Mouse (Mus musculus) embryonic facial prominence, embryonic 12.5 days (tissue): ENCODE results near the gene Wasf3. TPM values are rescaled to one million over a fixed set of nuclear protein-coding genes. Genes with fewer than 3 reads are reported as not detected.
"Not testable (repeated sequence)": the region's sequence is repeated elsewhere in the genome, so short reads cannot be mapped to it uniquely, and the experiment has no call there.

Experiments
- ATAC-seq: fragments of 200-750 bp; cut with Nextera tagmentation; 2 replicates; pipeline ENCODE4 v1.8.0; 2017; ENCODE audit not compliant: insufficient number of reproducible peaks, insufficient read depth, low FRiP score, low TSS enrichment
- H3K27ac ChIP-seq: fragments of 300-500 bp; sonication (generic); 2 replicates; pipeline ENCODE4 v1.5.1; 2016; ENCODE audit warnings: mild to moderate bottlenecking
- H3K27me3 ChIP-seq: fragments of 300-500 bp; sonication (generic); 2 replicates; pipeline ENCODE4 v1.6.1; 2016; ENCODE audit warnings: mild to moderate bottlenecking, moderate library complexity
- H3K36me3 ChIP-seq: fragments of 300-500 bp; sonication (generic); 2 replicates; pipeline ENCODE4 v1.6.1; 2016; ENCODE audit warnings: mild to moderate bottlenecking
- H3K4me1 ChIP-seq: fragments of 300-500 bp; sonication (generic); 2 replicates; pipeline ENCODE4 v1.6.1; 2016
- H3K4me2 ChIP-seq: fragments of 300-500 bp; sonication (generic); replicated peaks from 2 replicates; pipeline ENCODE4 v1.6.1; 2016; ENCODE audit warnings: mild to moderate bottlenecking, moderate library complexity
- H3K4me3 ChIP-seq: fragments of 300-500 bp; sonication (generic); 2 replicates; pipeline ENCODE4 v1.5.1; 2016; ENCODE audit warnings: mild to moderate bottlenecking
- H3K9ac ChIP-seq: fragments of 300-500 bp; sonication (generic); 2 replicates; pipeline ENCODE4 v1.6.1; 2016; ENCODE audit warnings: mild to moderate bottlenecking, moderate library complexity
- H3K9me3 ChIP-seq: fragments of 300-500 bp; sonication (generic); 2 replicates; pipeline ENCODE4 v1.6.1; 2016; ENCODE audit warnings: mild to moderate bottlenecking, moderate library complexity
- WGBS: fragments of 180-500 bp; shearing (Covaris S2); methylation state at CpG from one replicate; pipeline ENCODE4 v1.1.7; 2016; 5-methylcytosine and 5-hydroxymethylcytosine counted together
- polyA plus RNA-seq: library from polyadenylated mRNA; unstranded; fragments of >200 nt; fragmentation: Nextera tagmentation; extraction: Ambion mirVana; gene quantifications from 2 replicates; pipeline ENCODE4 v1.2.1, GENCODE M21; 2016

The Wasf3 gene
- polyA plus RNA-seq, 1 experiment from 2014 or later, result 5.4 TPM

DNA sequence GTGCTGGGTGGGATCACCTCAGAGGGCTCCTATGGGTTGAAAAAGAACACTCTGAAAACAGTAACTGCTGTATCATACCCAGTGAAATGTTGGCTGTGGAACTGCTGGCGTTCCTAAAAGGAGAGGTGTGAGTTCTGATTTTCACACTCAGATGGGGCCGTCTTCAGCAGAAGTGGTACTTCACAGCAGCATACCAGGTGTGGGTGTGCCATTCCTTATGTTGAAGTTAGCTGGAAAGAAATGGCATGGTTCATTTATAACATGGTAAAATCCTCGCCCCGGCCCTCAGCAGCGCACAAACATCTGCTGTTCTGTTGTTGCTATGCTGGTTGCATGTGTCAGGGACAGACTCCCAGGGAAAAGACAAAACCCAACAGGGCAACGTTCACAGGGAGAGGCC lies 68.8 kb downstream of the Wasf3 start:
- Histone ChIP-seq H3K9me3 (no peaks in the 10 kb centered on the region), H3K4me3 (no peak overlapping the region), H3K36me3 (0 out of 2 replicates have a peak, but pooled peaks cover 2% of the 10 kb centered on the region), H3K4me1 (no peaks in the 10 kb centered on the region), H3K27ac (no peak overlapping the region), H3K9ac (no peak overlapping the region), H3K4me2 (no peak overlapping the region), H3K27me3 (no peaks in the 10 kb centered on the region)
- WGBS, result 92% methylated on average over 6 of the region's 6 CpGs
- no peak for ATAC-seq

- Histone ChIP-seq H3K36me3 (0 out of 2 replicates have a peak, but pooled peaks cover 11% of the 10 kb centered on the region), H3K27ac (no peak overlapping the region), H3K4me2 (no peak overlapping the region), H3K9ac (no peak overlapping the region), H3K4me3 (no peak overlapping the region), H3K27me3 (no peaks in the 10 kb centered on the region), H3K9me3 (no peaks in the 10 kb centered on the region), H3K4me1 (no peaks in the 10 kb centered on the region)
- 82% methylated on average over 8 of the region's 8 CpGs for WGBS
- ATAC-seq, result no peak
Observed at GRCm38 (mm10) chr5:146461612-146462011, 76.8 kb downstream of the Wasf3 start.

GRCm38 (mm10) chr5:146466663-146467062 lies 81.9 kb downstream of the Wasf3 start:
- H3K4me1 ChIP-seq, result no peaks in the 10 kb centered on the region
- no peak overlapping the region for H3K27ac ChIP-seq
- no peak overlapping the region for H3K4me3 ChIP-seq
- H3K27me3 ChIP-seq, result no peaks in the 10 kb centered on the region
- no peak for ATAC-seq
- no peaks in the 10 kb centered on the region for H3K9me3 ChIP-seq
- WGBS, result 94% methylated on average over 19 of the region's 19 CpGs
- H3K9ac ChIP-seq, result no peak overlapping the region
- peaks cover 12% of the 10 kb centered on the region for H3K36me3 ChIP-seq
- H3K4me2 ChIP-seq, result no peak overlapping the region

GRCm38 (mm10) chr5:146468311-146468710 lies 83.5 kb downstream of the Wasf3 start:
- H3K36me3 ChIP-seq, result peaks cover 7% of the 10 kb centered on the region
- ATAC-seq, result no peak
- WGBS, result 97% methylated on average over 9 of the region's 9 CpGs
- H3K4me1 ChIP-seq, result no peaks in the 10 kb centered on the region
- no peaks in the 10 kb centered on the region for H3K27me3 ChIP-seq
- no peak overlapping the region for H3K4me2 ChIP-seq
- no peak overlapping the region for H3K27ac ChIP-seq
- H3K9ac ChIP-seq, result no peak overlapping the region
- H3K4me3 ChIP-seq, result no peak overlapping the region
- H3K9me3 ChIP-seq, result no peaks in the 10 kb centered on the region

GRCm38 (mm10) chr5:146470821-146471220 lies 86.0 kb downstream of the Wasf3 start:
- WGBS, result 90% methylated on average over 9 of the region's 9 CpGs
- Histone ChIP-seq H3K4me1 (no peaks in the 10 kb centered on the region), H3K9ac (no peak overlapping the region), H3K9me3 (no peaks in the 10 kb centered on the region), H3K27ac (no peak overlapping the region), H3K4me2 (no peak overlapping the region), H3K36me3 (peaks cover 7% of the 10 kb centered on the region), H3K27me3 (no peaks in the 10 kb centered on the region), H3K4me3 (no peak overlapping the region)
- no peak for ATAC-seq

DNA sequence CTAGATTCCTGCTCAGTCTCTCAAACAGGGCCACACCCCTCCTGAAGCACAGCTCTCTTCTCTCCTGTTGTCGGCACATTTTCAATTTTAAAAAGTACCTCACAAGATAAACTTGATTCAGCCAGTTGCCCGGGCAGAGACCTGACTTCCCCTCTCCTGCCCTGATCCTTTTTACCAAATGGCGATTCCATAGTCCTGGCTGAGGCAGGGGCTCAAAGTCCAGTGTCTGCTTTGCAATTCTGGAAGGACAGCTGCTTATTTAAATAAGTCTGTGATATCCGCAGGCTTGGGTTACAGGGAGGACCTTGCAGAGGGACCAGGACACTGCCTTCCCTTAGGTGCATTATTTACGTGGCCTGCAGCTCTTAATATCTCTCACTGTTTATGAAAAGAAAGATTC lies 86.5 kb downstream of the Wasf3 start:
- Histone ChIP-seq H3K4me2 (no peak overlapping the region), H3K4me3 (no peak overlapping the region), H3K36me3 (peaks cover 7% of the 10 kb centered on the region), H3K4me1 (no peaks in the 10 kb centered on the region), H3K9me3 (no peaks in the 10 kb centered on the region), H3K27ac (no peak overlapping the region), H3K9ac (no peak overlapping the region), H3K27me3 (no peaks in the 10 kb centered on the region)
- WGBS, result 90% methylated on average over 5 of the region's 5 CpGs
- no peak for ATAC-seq

- Histone ChIP-seq H3K36me3 (peaks cover 5% of the 10 kb centered on the region), H3K4me3 (no peak overlapping the region), H3K27me3 (no peaks in the 10 kb centered on the region), H3K4me2 (no peak overlapping the region), H3K27ac (no peak overlapping the region), H3K9me3 (no peaks in the 10 kb centered on the region), H3K9ac (no peak overlapping the region), H3K4me1 (no peaks in the 10 kb centered on the region)
- no peak for ATAC-seq
- WGBS, result 90% methylated on average over 12 of the region's 12 CpGs
Observed at GRCm38 (mm10) chr5:146471821-146472220, 87.0 kb downstream of the Wasf3 start.

- not testable (repeated sequence) for H3K9ac ChIP-seq, ATAC-seq, H3K4me2 ChIP-seq, H3K9me3 ChIP-seq, H3K27ac ChIP-seq, H3K4me3 ChIP-seq, H3K36me3 ChIP-seq, H3K4me1 ChIP-seq, H3K27me3 ChIP-seq
- 9% methylated on average over 4 of the region's 4 CpGs for WGBS
Observed at GRCm38 (mm10) chr5:146479564-146479963, 94.8 kb downstream of the Wasf3 start.

GRCm38 (mm10) chr5:146481665-146482064 lies 96.9 kb downstream of the Wasf3 start, which contains the start of gene Gm6408:
Gene Gm6408, plus strand, starts transcription at chr5:146481965.
- not testable (repeated sequence) for H3K4me2 ChIP-seq, H3K4me1 ChIP-seq, H3K36me3 ChIP-seq, H3K27me3 ChIP-seq, H3K9ac ChIP-seq, H3K9me3 ChIP-seq, H3K4me3 ChIP-seq, ATAC-seq, H3K27ac ChIP-seq
- WGBS, result 90% methylated on average over 2 of the region's 3 CpGs

GRCm38 (mm10) chr5:146488959-146489358 lies 104.2 kb downstream of the Wasf3 start:
- 17% methylated on average over 3 of the region's 4 CpGs for WGBS
- not testable (repeated sequence) for H3K4me1 ChIP-seq, H3K27ac ChIP-seq, H3K4me3 ChIP-seq, H3K4me2 ChIP-seq, H3K9me3 ChIP-seq, ATAC-seq, H3K27me3 ChIP-seq, H3K36me3 ChIP-seq, H3K9ac ChIP-seq

GRCm38 (mm10) chr5:146491063-146491462 lies 106.3 kb downstream of the Wasf3 start, which contains the start of gene Gm6370:
Gene Gm6370, plus strand, starts transcription at chr5:146491363.
- no CpG with 5 or more reads among the region's 5 CpGs for WGBS
- not testable (repeated sequence) for H3K9me3 ChIP-seq, ATAC-seq, H3K27ac ChIP-seq, H3K9ac ChIP-seq, H3K36me3 ChIP-seq, H3K4me1 ChIP-seq, H3K27me3 ChIP-seq, H3K4me2 ChIP-seq, H3K4me3 ChIP-seq

DNA sequence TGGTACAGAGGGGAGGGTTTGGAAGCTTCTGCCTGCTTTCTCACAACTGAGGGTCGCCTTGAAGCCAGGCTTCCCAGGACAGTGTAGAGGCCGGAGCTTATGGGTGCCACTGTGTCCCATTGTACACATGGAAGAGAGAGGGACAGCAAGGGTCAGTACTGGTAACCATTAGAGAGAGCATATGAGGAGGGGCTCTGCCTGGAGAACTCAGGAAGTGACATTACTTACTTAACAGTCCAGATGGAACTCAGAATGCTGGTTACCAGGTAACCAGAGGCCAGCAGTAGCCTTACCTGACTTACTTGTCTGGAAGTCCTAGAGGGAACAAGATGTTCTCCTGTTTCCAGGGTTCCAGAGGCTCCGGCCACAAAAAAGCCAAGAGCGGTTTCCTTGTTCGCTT lies 117.3 kb downstream of the Wasf3 start, which contains the start of gene 4930449I24Rik:
4930449I24Rik (plus strand) TSS at position 301 of the 400 bp plus-strand sequence.
- H3K27ac ChIP-seq, H3K4me2 ChIP-seq, H3K4me3 ChIP-seq, H3K36me3 ChIP-seq, H3K9me3 ChIP-seq, H3K27me3 ChIP-seq, H3K4me1 ChIP-seq, ATAC-seq, H3K9ac ChIP-seq: not testable (repeated sequence)
- WGBS, result no CpG with 5 or more reads among the region's 5 CpGs

DNA sequence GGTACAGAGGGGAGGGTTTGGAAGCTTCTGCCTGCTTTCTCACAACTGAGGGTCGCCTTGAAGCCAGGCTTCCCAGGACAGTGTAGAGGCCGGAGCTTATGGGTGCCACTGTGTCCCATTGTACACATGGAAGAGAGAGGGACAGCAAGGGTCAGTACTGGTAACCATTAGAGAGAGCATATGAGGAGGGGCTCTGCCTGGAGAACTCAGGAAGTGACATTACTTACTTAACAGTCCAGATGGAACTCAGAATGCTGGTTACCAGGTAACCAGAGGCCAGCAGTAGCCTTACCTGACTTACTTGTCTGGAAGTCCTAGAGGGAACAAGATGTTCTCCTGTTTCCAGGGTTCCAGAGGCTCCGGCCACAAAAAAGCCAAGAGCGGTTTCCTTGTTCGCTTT lies 129.0 kb downstream of the Wasf3 start, which contains the start of gene Gm3402:
Gm3402 (plus strand) TSS at position 301 of the 400 bp plus-strand sequence.
- not testable (repeated sequence) for H3K9me3 ChIP-seq, H3K4me3 ChIP-seq, H3K36me3 ChIP-seq, H3K27me3 ChIP-seq, ATAC-seq, H3K4me2 ChIP-seq, H3K4me1 ChIP-seq, H3K27ac ChIP-seq, H3K9ac ChIP-seq
- WGBS, result 100% methylated on average over 1 of the region's 5 CpGs
